Mouse (Mus musculus) bone marrow macrophage, adult 2 months (primary cell): ENCODE measurements at regions not wholly inside any gene's neighbourhood (a gene's known extent, or its start where the extent isn't known, plus 50 kb on each side); places are given as distances from the start of the nearest gene placed in this dataset.

Source experiments
- CTCF ChIP-seq: IDR thresholded peaks from 2 replicates; pipeline ENCODE4 v1.5.1; 2012; ENCODE audit warnings: low read depth, mild to moderate bottlenecking, low read length, moderate library complexity
- POLR2A ChIP-seq: IDR thresholded peaks from 2 replicates; pipeline ENCODE4 v1.6.1; 2012; ENCODE audit warnings: mild to moderate bottlenecking, low read depth, low read length, borderline replicate concordance

- TF ChIP-seq CTCF (no peak), POLR2A (no peak)
Observed at GRCm38 (mm10) chr5:4623625-4624024, 134.2 kb downstream of the Fzd1 start.
